Mouse (Mus musculus): ENCODE data around the gene Emc1.

Emc1 gene

DNA sequence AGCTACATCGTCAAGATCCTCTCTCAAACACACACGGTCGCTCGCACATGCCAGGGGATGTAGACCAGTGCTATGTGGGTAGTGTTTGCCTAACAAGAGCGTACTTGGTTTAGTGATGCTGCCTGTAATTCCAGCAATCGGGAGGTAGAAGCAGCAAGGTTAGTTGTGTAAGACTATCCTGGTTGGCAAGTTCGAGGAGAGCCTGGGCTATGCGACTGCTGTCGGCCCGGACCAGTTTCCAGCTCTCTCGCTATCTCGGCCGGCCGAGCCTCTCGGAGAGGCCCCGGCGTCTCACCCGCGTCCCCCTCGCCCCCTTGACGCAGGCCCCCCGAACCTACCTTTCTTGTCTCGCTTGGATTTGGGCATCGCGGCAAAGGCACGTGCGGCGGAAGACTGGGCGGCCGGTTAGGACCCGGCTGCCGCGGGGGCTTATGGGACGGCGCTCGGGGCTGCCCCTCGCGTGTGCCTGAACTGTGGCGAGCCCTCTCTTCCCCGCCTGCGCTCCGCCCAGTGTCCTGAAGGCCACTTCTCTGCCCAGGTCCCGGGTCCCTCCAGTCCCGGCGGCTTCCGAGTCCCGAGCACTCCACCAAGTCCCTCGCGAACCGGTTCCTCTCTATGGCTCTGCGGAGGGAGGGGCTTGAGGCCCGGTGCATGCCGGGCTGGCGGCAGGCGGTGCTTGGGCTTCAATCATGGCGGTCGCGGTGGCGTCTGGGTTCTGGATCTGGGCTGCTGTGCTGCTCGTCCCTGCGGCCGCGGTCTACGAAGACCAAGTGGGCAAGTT is at the start of gene Emc1, which contains the start of the genes Mrto4 and Ubr4:
Emc1 (plus strand) TSS at position 657 of the 781 bp plus-strand sequence.
Mrto4 (minus strand) TSS at position 646 of the 781 bp plus-strand sequence.
Ubr4 (plus strand) TSS at position 679 of the 781 bp plus-strand sequence.
- peak; percentile 87 to 93 for DNase-seq

DNA sequence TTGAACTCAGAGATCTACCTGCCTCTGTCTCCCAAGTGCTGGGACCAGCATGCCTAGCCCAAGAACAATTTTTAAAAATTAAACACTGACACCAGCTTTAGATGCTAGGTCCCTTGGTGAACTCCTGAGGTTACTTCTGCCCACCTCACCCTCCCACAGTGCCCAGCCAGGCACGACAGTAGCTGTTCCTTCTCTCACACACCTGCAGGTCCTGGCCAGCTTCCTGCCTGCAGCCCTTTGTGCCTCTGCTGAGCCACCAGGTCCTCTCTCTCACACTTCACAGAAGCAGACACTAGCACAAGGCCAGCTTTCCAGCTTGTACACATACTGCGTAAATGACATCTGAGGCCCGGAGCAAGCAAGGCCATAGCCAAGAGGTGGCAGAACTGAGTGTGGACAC is 46.9 kb upstream of the Emc1 start:
- no peak for DNase-seq

DNA sequence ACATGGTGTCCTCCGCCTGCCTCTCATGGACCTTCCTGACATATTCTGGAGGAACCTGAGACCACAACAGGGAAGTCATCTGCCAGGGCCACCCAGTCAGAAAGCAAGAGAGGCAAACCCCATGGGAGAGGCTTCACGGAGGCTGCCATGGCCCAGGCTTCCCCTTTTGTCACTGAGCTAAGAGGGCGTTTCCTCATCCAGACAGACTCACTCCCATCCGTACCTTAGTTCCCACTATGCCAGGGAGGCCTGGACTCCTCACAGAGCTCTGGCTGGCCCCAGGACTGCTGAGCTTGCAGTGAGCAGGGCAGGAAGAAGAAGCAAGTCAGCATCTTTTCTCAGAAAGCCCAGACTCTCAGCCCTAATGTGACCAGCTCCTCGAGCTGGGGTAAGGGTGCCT is 44.5 kb upstream of the Emc1 start:
- DNase-seq, result no peak

DNA sequence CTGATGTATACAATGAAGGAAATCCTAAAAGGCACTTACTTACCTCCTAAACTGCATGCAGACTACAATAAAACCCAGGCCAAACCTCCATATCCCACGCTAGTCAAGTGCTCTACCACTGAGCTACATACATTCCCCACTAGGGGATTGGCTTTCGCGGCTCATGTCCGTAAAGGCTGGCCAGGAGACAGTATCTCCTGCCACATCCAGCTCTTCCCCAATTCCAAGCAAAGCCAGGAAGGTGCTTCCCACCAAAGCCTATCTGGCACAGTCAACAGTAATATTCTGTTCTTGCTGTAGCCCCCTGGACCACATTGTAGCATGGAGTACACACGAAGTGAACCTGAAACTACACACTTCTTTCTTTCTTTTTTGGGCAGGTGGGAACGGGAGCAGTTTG is 42.7 kb upstream of the Emc1 start:
- no peak for DNase-seq

DNA sequence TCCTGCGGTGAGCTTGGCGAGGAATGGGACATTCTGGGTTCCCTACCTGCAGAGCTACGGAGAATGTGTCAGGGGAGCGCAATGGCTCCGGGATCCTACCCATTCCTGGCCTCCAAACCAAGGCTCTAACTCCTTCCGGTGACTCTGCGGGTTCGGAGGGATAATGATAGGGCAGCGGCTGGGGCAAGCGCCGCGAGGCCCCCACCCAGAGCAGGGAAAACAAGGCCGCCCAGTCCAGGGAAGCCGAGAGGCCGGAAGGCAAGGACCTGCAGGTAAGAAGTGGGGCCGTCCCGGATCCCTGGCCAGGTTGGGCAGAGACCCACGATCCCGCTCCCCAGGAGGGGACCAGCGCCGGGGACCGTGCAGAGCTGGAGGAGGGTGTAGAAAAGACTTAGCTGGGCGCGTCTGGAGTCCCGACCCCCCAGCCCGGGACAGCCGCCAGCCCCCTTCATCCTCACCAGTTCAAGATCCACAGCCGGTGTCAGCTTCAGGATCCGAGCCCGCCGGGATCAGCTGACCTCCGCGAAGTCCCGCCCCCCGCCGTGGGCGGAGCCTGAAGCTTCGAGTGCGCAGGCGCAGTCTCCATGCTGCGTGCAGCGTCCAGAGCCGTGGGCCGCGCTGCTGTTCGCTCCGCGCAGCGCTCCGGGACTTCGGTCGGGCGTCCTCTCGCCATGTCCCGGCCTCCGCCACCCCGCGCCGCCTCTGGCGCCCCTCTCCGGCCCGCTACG is 42.1 kb upstream of the Emc1 start, which contains the start of the genes Pqlc2 and Akr7a5:
Pqlc2 (minus strand) TSS at position 538 of the 728 bp plus-strand sequence.
Akr7a5 (plus strand) TSS at position 574 of the 728 bp plus-strand sequence.
- peak; percentile 99 for DNase-seq

GRCm38 (mm10) chr4:139310899-139311701 is 41.3 kb upstream of the Emc1 start:
- peak in 1 of 2 experiments; percentile 58 for DNase-seq

DNA sequence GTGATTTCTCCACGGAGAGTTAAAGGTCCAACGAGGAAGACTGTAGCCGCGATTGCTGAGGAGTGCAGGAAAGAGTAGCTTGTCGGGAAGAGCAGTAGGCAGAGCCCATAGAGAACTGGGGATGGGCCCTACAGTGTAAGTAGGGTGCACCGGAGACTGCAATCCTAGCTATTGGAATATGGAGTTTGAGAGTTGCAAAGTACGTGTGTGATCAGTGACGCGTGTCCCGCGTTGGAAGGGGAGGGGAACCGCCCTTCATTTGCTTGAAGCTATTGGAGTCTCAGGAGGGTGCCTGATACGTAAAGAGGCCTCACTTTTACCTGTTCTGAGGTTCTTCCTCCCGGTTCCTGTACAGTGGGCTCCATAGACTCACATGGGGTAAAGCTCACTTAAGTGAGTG is 40.7 kb upstream of the Emc1 start:
- DNase-seq, result no peak

- DNase-seq, result peak; percentile 66 to 72
Measured at GRCm38 (mm10) chr4:139312632-139313031, 39.8 kb upstream of the Emc1 start.

GRCm38 (mm10) chr4:139318449-139318848 is 33.9 kb upstream of the Emc1 start:
- DNase-seq, result no peak

GRCm38 (mm10) chr4:139319740-139320139 is 32.6 kb upstream of the Emc1 start:
- DNase-seq, result no peak

GRCm38 (mm10) chr4:139330605-139331004 is 21.8 kb upstream of the Emc1 start:
- DNase-seq, result peak; percentile 88 to 92

- DNase-seq, result no peak
Measured at GRCm38 (mm10) chr4:139334631-139335295, 17.6 kb upstream of the Emc1 start.

DNA sequence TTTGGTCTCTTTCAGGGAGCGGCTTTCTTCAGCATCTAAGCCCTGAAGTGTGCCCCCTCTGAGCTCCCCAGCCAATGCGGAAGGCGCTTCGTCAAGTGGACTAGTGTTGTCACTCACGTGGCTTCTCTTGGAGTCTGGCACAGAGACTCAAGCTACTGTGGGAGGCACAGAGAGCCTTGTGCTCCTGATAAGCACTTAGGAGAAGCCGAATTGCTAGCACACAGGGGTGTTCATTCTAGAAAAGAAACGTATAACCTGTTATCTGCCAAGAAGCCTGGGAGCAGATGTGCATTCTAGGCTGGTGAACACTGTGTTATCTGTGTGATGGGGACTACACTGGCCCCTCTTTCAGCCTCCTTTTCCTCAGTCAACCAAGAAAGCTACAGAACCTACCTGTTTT is 16.9 kb upstream of the Emc1 start:
- DNase-seq, result no peak

DNA sequence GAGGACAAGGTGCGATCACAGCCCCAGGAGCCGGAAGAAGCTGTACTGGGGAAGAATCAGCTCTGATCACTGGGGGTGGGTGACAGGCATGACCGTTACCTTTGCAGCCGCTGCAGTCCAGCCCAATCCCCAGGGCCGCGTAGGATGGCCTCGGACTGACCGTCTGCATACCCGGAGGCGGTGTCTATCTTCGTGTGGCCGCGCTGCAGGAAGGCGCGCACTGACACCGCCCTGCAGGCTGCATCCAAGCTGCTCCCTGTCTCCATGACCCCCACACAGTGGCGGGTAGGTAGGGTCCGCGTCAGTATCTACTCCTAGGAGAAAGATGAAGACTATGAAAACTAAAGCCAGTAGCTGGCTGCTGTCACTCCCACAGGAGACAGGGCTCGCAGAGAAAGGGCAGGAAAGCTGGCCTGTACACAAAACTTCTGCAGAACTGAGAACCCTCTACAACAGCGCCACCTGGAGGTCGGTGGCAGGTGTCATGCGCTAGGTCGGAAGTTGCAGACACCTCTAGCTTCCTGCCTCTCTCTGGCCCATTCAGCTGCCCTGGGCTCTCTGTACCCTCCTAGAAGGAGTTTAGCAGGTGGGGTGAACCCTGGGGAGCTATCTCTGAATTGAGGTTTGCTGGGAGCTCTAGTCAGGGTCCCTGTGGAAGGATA is 15.4 kb upstream of the Emc1 start:
- peak; percentile 93 for DNase-seq

DNA sequence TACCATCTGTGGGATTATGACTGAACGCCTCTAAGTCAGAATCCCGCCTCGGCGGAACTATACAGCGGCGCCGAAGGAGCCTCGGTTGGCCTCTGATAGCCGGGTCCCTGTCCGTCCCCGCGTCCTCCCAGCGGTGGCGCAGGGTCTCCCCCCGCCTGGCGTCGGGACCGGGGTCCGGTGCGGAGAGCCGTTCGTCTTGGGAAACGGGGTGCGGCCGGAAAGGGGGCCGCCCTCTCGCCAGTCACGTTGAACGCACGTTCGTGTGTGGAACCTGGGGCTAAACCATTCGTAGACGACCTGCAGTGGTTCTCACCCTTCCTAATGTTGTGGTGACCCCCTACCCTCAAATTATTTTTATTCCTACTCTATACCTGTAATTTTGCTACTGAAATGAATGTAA is 14.2 kb upstream of the Emc1 start:
- no peak for DNase-seq

DNA sequence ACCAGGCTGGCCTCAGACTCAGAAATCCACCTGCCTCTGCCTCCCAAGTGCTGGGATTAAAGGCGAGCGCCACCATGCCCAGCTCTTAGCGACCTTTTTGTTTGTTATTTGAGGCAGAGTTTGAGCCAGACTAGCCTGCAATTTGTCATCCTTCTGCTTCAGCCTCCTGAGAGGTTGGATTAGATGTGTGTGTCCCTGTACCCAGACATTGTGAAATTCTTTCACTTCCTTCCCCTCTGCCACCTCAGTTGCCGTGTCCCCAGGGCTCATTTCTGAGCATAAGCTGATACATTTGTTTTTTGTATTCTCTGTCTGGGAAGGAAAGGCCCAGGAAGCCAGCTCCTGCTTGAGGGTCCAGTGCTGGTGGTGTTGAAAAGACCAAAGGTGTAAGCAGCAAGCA is 11.6 kb upstream of the Emc1 start:
- DNase-seq, result no peak

DNA sequence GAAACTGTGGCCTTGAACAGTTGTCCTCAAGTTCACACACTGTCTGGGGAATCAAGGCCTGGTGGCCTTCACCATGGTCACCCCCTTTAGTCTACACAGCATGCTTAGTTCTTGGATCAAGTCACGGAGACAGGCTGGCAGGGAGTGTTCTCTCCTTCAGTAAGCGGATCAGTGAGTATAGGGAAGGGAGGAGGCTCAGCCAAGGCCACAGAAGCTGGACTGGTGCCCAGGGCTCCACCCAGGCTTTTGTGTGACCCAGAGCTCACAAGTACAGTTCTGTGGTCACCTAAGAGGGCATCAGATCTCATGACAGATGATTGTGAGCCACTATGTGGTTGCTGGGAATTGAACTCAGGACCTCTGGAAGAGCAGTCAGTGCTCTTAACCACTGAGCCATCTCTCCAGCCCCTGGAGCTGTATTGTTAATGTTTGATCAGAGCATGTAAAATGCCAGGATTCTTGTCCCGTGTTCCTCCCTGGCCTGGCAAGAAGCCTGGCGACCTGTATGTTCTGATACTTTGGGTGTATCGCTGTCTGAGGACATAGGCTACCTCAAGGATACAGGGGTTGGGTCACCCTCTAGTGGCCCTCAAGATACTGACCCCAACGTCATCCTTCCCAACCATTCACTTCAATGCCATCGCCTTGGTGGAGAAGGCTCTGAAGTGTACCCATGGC is 10.7 kb upstream of the Emc1 start:
- no peak for DNase-seq

GRCm38 (mm10) chr4:139343718-139344117 is 8.7 kb upstream of the Emc1 start:
- peak; percentile 44 to 65 for DNase-seq

GRCm38 (mm10) chr4:139345416-139346019 is 6.9 kb upstream of the Emc1 start:
- peak in 1 of 2 experiments; percentile 35 for DNase-seq

GRCm38 (mm10) chr4:139352832-139353231 is 445 bp downstream of the Emc1 start:
- DNase-seq, result no peak

DNA sequence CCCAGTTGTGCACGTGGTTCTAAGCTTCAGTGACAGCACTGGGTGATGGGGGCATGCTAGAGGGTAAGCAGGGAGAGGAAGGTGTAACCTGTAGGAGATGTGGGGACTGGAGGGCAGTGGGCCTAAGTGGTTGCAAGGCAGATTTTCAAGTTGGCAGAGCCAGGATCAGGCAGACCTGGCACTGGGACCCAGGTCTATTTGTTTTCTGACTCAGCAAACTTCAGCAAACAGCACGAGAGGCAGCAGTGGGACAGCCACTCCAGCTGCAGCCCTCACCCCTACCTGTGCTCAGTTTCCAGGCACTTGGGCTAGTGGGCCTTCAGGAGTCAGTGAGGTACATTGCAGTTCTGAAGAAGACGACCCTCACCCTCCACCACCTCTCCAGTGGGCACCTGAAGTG is 4.8 kb downstream of the Emc1 start:
- no peak for DNase-seq

Measured in kidney, postnatal 4 days (tissue).